Mouse (Mus musculus): ENCODE measurements around the gene Tbx4. TPM values are rescaled to one million over a fixed set of nuclear protein-coding genes. Genes with fewer than 3 reads are reported as not detected.
A peak's percentile ranks its signal among the peaks of the same experiment; 100 is the strongest.

Tbx4 gene
- total RNA-seq, 2 experiments from 2014 or later: 0.49 to 0.58 TPM

- no peak for DNase-seq (ENCODE audit: extremely low spot score in 1 of 2, low spot score in 2 of 2)
- intact Hi-C loops (cut with DNase I): no loop called here
These were observed 7.3 kb downstream of the Tbx4 start for GRCm38 (mm10) chr11:85893400-85894135.

- intact Hi-C loops (cut with DNase I): no loop called here
- DNase-seq (ENCODE audit: extremely low spot score in 1 of 2, low spot score in 2 of 2): no peak
These were observed 7.9 kb downstream of the Tbx4 start for GRCm38 (mm10) chr11:85894136-85894530.

GRCm38 (mm10) chr11:85894731-85895545 lies 8.7 kb downstream of the Tbx4 start:
- intact Hi-C loops (cut with DNase I): no loop called here
- peak in 1 of 2 experiments; percentile 73 for DNase-seq (ENCODE audit: extremely low spot score in 1 of 2, low spot score in 2 of 2)

- intact Hi-C loops (cut with DNase I): no loop called here
These were observed 10.2 kb downstream of the Tbx4 start for GRCm38 (mm10) chr11:85896335-85896985.

GRCm38 (mm10) chr11:85900291-85900690 lies 14.1 kb downstream of the Tbx4 start:
- DNase-seq (ENCODE audit: extremely low spot score in 1 of 2, low spot score in 2 of 2): no peak
- intact Hi-C loops (cut with DNase I): no loop called here

More at GRCm38 (mm10) chr11:85896335-85896985, 10.2 kb downstream of the Tbx4 start:
- no peak for DNase-seq (ENCODE audit: extremely low spot score in 1 of 2, low spot score in 2 of 2)

GRCm38 (mm10) chr11:85909514-85909913 lies 23.3 kb downstream of the Tbx4 start:
- intact Hi-C loops (cut with DNase I): no loop called here
- no peak for DNase-seq (ENCODE audit: extremely low spot score in 1 of 2, low spot score in 2 of 2)

- DNase-seq (ENCODE audit: extremely low spot score in 1 of 2, low spot score in 2 of 2): no peak
- intact Hi-C loops (cut with DNase I): no loop called here
These were observed 23.9 kb downstream of the Tbx4 start for GRCm38 (mm10) chr11:85910133-85910532.

- intact Hi-C loops (cut with DNase I): no loop called here
- DNase-seq (ENCODE audit: extremely low spot score in 1 of 2, low spot score in 2 of 2): peak in 1 of 2 experiments; percentile 42
These were observed 27.3 kb downstream of the Tbx4 start for GRCm38 (mm10) chr11:85913506-85913905.

GRCm38 (mm10) chr11:85917091-85917992 lies 31.1 kb downstream of the Tbx4 start:
- DNase-seq (ENCODE audit: extremely low spot score in 1 of 2, low spot score in 2 of 2): no peak
- intact Hi-C loops (cut with DNase I): no loop called here

- no peak for DNase-seq (ENCODE audit: extremely low spot score in 1 of 2, low spot score in 2 of 2)
- intact Hi-C loops (cut with DNase I): no loop called here
These were observed 31.7 kb downstream of the Tbx4 start for GRCm38 (mm10) chr11:85917993-85918325.

- intact Hi-C loops (cut with DNase I): no loop called here
- DNase-seq (ENCODE audit: extremely low spot score in 1 of 2, low spot score in 2 of 2): no peak
These were observed 32.2 kb downstream of the Tbx4 start for GRCm38 (mm10) chr11:85918388-85918940.

GRCm38 (mm10) chr11:85925294-85925743 lies 39.1 kb downstream of the Tbx4 start:
- DNase-seq (ENCODE audit: extremely low spot score in 1 of 2, low spot score in 2 of 2): peak in 1 of 2 experiments; percentile 3

GRCm38 (mm10) chr11:85926287-85926764 lies 40.1 kb downstream of the Tbx4 start:
- intact Hi-C loops (cut with DNase I): loop anchor here (5.0 kb wide), 1 partner anchor 39 kb away; the partner anchor contains the start of gene Tbx4
- no peak for DNase-seq (ENCODE audit: extremely low spot score in 1 of 2, low spot score in 2 of 2)

More at GRCm38 (mm10) chr11:85925294-85925743, 39.1 kb downstream of the Tbx4 start:
- intact Hi-C loops (cut with DNase I): loop anchor here (5.0 kb wide), 1 partner anchor 38 kb away; the partner anchor contains the start of gene Tbx4

GRCm38 (mm10) chr11:85928106-85928505 lies 41.9 kb downstream of the Tbx4 start:
- intact Hi-C loops (cut with DNase I): loop anchor here (5.0 kb wide), 1 partner anchor 41 kb away; the partner anchor contains the start of gene Tbx4
- no peak for DNase-seq (ENCODE audit: extremely low spot score in 1 of 2, low spot score in 2 of 2)

- intact Hi-C loops (cut with DNase I): loop anchor here (5.0 kb wide), 1 partner anchor 42 kb away; the partner anchor contains the start of gene Tbx4
- DNase-seq (ENCODE audit: extremely low spot score in 1 of 2, low spot score in 2 of 2): no peak
These were observed 43.4 kb downstream of the Tbx4 start for GRCm38 (mm10) chr11:85929651-85930050.

- intact Hi-C loops (cut with DNase I): no loop called here
- DNase-seq (ENCODE audit: extremely low spot score in 1 of 2, low spot score in 2 of 2): peak in 1 of 2 experiments; percentile 60
These were observed 55.8 kb downstream of the Tbx4 start for GRCm38 (mm10) chr11:85941785-85942570.

- intact Hi-C loops (cut with DNase I): no loop called here
- no peak for DNase-seq (ENCODE audit: extremely low spot score in 1 of 2, low spot score in 2 of 2)
These were observed 62.5 kb downstream of the Tbx4 start for GRCm38 (mm10) chr11:85948765-85949164.

Data from left cerebral cortex, postnatal 10 days (tissue).